Mouse (Mus musculus): ENCODE results near the gene Maml3. TPM values are rescaled to one million over a fixed set of nuclear protein-coding genes. Genes with fewer than 3 reads are reported as not detected.

Maml3 gene
- total RNA-seq, 2 experiments from 2014 or later = 9.9 to 10.1 TPM

DNA sequence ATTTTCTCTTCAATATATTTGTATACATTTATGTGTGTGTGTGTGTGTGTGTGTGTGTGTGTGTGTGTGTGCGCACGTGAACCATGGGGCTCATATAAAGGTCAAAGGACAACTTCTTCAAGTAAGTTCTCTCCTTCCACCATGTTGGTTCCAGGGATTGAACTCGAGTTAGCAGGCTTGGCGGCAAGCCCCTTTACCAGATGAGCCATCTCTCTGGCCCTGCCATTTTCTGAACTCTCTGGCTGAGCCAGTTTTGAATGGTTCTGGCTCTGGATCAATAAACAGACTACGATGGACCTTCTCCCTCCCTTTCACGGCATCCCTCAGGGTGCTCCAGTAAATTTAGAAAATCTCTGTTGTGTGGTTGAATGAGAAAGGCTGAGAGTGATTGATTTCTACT, 418.1 kb downstream of the Maml3 start:
- intact Hi-C loops (cut with DNase I) = no loop called here
- DNase-seq (ENCODE audit: low spot score in 2 of 2) = no peak

GRCm38 (mm10) chr3:51686316-51686715, 418.6 kb downstream of the Maml3 start:
- intact Hi-C loops (cut with DNase I) = no loop called here
- DNase-seq (ENCODE audit: low spot score in 2 of 2) = no peak

- intact Hi-C loops (cut with DNase I) = no loop called here
- DNase-seq (ENCODE audit: low spot score in 2 of 2) = no peak
Measured at GRCm38 (mm10) chr3:51685539-51685938, 419.3 kb downstream of the Maml3 start.

GRCm38 (mm10) chr3:51674963-51675362, 429.9 kb downstream of the Maml3 start:
- intact Hi-C loops (cut with DNase I) = no loop called here
- DNase-seq (ENCODE audit: low spot score in 2 of 2) = no peak

GRCm38 (mm10) chr3:51673408-51674086, 431.3 kb downstream of the Maml3 start:
- intact Hi-C loops (cut with DNase I) = no loop called here
- peak in 1 of 2 experiments; percentile 45 for DNase-seq (ENCODE audit: low spot score in 2 of 2)

- intact Hi-C loops (cut with DNase I) = no loop called here
- no peak for DNase-seq (ENCODE audit: low spot score in 2 of 2)
Measured at GRCm38 (mm10) chr3:51672631-51673030, 432.2 kb downstream of the Maml3 start.

DNA sequence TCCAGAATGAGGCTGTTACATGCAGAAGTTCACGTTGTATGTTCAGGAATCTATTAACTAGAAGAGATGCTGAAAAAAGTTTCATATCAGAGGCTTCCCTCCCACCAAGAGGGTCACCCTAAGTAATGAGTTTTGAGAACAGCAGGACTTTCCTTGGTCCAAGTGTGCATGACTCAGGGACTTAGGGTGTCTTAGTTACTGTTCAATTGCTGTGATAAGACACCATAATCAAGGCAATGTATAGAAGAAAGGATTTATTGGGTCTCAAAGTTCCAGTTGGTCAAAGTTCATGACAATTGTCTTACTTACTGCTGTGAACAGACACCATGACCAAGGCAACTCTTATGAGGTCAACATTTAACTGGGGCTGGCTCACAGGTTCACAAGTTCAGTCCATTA, 433.8 kb downstream of the Maml3 start:
- no peak for DNase-seq (ENCODE audit: low spot score in 2 of 2)
- intact Hi-C loops (cut with DNase I) = no loop called here

DNA sequence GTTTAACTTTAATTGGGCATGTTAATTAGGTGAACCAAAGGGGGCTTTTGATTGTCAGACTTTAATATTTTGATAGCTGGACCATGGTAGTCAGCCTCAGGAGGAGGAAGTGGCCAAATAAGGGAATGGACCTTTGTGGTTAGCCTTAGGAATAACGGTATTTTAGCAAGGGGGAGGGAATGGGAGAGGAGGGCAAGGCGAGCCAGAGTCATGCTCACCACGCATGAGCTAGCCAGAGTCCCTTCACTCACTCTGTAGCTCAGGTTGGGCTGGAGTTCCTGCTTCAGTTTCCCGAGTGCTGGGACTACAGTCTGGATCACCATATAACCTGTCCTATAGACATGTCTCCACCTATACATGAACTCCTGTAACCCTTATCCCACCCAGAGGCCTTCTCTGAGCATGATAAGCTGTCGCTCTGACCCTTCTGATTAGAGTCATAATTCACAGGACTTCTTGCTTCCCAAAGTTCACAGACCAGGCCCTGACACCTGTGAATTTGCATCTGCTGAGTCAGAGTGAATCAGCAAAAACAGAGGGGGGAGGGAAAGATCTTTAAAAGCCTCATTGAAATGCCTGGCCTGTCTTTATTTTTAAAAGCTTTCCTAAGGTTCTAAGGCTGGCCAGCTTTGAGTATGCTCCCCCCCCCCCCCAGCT, 434.3 kb downstream of the Maml3 start:
- intact Hi-C loops (cut with DNase I) = no loop called here
- no peak for DNase-seq (ENCODE audit: low spot score in 2 of 2)

DNA sequence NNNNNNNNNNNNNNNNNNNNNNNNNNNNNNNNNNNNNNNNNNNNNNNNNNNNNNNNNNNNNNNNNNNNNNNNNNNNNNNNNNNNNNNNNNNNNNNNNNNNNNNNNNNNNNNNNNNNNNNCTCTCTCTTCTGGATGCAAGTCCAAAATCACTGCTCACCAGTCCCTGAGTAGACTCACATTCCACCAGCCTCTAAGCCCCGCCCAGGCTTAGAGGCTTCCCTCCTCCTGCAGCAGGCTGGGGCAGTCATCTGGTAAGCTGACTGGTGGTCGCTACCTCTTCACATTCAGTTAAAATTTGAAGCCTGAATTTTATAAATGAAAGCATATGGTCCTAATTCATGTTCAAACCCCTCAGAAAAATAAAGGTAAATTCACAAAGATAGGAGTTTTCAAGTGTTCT, 436.3 kb downstream of the Maml3 start:
- no peak for DNase-seq (ENCODE audit: low spot score in 2 of 2)
- intact Hi-C loops (cut with DNase I) = no loop called here

- peak in 1 of 2 experiments; percentile 8 for DNase-seq (ENCODE audit: low spot score in 2 of 2)
Measured at GRCm38 (mm10) chr3:51662557-51662956, 442.3 kb downstream of the Maml3 start.

DNA sequence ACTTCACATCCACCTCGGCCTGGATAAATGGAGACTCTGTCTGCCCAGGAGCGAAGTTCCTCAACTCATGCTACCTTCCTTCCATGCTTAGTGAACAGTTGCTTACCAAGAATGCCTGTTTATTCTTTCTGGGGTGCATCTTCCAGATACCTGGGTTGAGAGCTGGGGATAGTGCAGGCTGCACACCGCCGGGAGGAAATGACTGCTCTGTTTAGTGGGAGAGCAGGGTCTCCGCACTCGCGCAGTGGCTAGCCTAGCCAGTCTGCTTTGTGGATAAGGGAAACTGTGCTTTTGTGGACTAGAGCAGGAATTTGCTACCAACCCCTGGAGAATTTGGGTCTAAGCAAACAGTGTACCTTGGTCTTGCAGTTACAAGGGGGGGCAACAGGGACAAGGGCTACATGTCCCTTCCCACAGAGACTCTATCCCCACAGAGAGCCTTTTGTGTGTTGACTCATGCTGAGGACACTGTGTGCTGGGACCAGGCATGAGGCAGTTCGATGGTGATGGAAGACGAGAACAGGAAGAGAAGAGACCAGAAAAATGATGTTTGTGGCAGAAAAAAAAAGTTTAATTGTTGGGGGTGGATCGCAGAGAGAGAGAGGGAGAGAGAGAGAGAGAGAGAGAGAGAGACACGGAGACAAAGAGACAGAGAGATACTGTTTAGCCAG, 442.9 kb downstream of the Maml3 start:
- DNase-seq (ENCODE audit: low spot score in 2 of 2) = no peak
- intact Hi-C loops (cut with DNase I) = no loop called here

More at GRCm38 (mm10) chr3:51662557-51662956, 442.3 kb downstream of the Maml3 start:
- intact Hi-C loops (cut with DNase I) = no loop called here

GRCm38 (mm10) chr3:51661376-51661775, 443.5 kb downstream of the Maml3 start:
- intact Hi-C loops (cut with DNase I) = no loop called here
- no peak for DNase-seq (ENCODE audit: low spot score in 2 of 2)

DNA sequence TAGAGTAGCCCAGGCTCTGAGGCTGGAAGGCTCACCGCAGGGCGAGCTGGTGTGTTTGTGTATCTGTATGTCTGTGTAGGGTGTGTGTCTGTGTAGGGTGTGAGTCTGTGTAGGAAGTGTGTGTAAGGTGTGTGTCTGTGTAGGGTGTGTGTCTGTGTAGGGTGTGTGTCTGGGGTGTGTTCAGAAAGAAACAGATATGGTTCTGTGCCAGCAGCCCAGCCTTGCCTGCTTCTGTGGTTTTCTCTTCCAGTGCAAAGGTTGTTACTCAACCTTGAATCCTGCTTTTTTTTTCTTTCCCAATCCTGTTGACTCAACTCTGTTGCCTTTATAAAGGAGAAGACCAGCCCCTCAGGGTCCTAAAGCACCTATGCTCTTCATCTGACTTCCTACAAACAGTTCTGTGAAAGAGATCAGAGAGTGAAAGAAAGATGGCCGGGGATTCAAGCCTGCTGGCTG, 444.0 kb downstream of the Maml3 start:
- no peak for DNase-seq (ENCODE audit: low spot score in 2 of 2)
- intact Hi-C loops (cut with DNase I) = no loop called here

- DNase-seq (ENCODE audit: low spot score in 2 of 2) = no peak
- intact Hi-C loops (cut with DNase I) = no loop called here
Measured at GRCm38 (mm10) chr3:51660060-51660459, 444.8 kb downstream of the Maml3 start, which contains the start of gene Mgst2. Gene Mgst2 (plus strand): TSS chr3:51660360.

GRCm38 (mm10) chr3:51659415-51659814, 445.5 kb downstream of the Maml3 start:
- DNase-seq (ENCODE audit: low spot score in 2 of 2) = no peak
- intact Hi-C loops (cut with DNase I) = loop anchor here (2.0 kb wide), 1 partner anchor 585 kb away; no protein-coding TSS in a partner anchor

DNA sequence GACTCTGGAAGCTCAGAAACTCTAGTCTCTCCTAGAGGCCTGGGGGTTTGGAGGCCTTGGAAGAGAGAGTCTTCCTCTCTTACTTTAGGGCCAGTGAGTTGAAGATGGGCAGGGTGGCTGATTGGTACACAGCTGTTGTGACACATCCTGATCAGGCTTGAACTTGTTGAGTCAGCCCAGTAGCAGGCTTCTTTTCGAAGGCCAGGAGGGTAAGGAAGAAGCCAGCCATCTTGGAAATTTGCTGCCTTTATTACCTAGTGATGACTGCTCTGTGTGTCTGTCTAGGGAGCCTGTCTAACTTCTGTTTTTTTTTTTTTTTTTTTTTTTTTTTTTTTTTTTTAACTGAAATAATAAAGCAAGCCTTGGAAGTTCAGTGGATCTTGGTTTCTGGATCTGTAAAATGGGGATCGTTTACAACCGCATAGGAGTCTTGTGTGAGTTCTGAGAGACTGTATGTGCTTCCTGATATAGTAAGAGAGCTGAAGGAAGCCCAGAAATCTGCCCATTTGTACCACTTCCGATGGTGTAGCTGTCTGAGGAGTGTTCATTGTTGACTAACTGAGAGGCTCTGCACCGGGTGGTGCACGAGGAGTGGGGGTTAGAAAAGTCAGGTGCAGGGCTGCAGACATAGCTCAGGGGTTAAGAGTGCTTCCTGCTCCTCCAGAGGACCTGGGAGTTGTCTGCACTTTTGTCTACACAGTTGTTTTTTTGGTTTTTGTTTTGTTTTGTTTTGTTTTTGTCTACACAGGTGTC, 450.4 kb downstream of the Maml3 start:
- intact Hi-C loops (cut with DNase I) = no loop called here
- no peak for DNase-seq (ENCODE audit: low spot score in 2 of 2)

DNA sequence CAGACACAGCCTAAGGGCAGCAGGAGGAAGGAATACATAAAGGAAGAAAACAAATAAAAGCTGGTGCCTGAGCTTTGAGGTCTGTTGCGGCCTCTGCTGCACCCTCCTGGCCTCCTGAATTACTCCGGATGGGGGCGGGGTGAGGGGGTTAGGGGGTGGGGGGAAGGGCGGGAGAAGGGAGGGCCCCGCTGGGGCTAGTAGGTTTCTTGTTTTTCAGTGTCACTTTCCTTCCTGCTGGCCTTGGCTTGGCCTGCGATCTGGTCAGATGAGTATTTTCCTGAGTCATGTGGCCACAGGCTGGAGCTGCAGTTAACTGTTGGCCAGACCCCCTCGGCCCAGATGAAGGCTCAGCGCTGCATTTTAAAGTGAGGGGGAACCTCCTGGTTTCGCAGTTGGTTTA, 452.2 kb downstream of the Maml3 start:
- no peak for DNase-seq (ENCODE audit: low spot score in 2 of 2)
- intact Hi-C loops (cut with DNase I) = loop anchor here (2.0 kb wide), 1 partner anchor 590 kb away; no protein-coding TSS in a partner anchor

DNA sequence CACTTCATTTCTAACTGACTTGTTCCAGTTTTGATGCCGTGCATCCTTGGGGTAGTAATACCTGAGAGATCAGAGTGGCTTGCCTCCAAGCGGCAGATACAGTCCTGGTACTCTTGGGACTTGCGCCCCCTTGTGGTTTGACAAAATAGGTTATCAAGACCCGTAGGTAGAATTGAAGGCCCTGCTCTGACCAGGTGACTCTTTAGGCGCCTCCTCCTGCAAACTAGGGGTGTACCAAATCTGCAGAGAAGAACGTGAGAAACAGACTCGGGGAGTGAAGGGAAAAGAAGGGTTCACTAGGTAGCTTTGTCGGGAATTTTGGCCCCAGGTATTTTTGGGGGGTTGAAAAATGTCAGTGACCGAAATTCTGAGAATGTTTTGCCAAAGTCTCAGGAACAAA, 452.6 kb downstream of the Maml3 start:
- intact Hi-C loops (cut with DNase I) = loop anchor here (2.0 kb wide), 1 partner anchor 591 kb away; no protein-coding TSS in a partner anchor
- peak; percentile 74 to 81 for DNase-seq (ENCODE audit: low spot score in 2 of 2)

DNA sequence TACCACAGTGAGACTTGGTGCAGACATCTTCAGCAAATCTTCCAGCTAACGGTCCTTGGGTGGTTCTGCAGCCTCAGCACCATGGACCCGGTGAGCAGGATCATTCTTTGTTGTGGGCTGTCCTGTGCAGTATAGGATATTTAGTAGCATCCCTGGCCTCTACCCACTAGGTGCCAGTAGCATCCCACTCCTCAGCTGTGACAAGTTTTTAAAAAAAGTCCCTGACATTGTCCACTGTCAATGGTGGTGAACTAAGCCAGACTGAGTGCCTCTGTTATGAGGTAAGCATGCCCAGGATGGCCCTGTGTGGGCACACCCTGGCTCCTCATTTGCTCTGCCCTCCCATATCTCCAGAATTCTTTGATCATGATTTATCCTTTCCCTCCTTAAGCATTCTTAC, 453.7 kb downstream of the Maml3 start:
- no peak for DNase-seq (ENCODE audit: low spot score in 2 of 2)
- intact Hi-C loops (cut with DNase I) = no loop called here

DNA sequence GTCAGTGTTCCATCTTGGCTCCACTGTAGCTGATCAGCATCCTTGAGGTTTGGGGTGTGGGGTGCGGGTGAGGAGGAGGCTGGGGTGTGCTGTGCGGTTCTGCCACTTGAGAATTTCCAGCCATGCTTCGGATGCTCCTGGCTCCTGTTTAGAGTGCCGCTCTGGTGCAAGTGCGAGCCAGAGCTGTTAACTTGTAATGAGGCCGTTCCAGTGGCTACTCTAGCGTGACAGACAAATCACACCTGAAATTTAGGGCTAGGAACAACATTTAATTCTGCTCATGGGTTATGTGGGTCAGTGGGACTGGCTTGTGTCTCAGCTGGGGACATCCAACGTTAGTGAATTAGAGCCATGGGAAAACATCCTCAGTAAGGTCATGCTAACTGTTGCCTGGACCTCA, 454.9 kb downstream of the Maml3 start:
- intact Hi-C loops (cut with DNase I) = loop anchor here (5.0 kb wide), 2 partner anchors 138 to 168 kb away; partner anchors contain the start of gene Rab33b
- no peak for DNase-seq (ENCODE audit: low spot score in 2 of 2)
